Mouse (Mus musculus): Measurements from ENCODE around the gene Kdm4c.

DNA sequence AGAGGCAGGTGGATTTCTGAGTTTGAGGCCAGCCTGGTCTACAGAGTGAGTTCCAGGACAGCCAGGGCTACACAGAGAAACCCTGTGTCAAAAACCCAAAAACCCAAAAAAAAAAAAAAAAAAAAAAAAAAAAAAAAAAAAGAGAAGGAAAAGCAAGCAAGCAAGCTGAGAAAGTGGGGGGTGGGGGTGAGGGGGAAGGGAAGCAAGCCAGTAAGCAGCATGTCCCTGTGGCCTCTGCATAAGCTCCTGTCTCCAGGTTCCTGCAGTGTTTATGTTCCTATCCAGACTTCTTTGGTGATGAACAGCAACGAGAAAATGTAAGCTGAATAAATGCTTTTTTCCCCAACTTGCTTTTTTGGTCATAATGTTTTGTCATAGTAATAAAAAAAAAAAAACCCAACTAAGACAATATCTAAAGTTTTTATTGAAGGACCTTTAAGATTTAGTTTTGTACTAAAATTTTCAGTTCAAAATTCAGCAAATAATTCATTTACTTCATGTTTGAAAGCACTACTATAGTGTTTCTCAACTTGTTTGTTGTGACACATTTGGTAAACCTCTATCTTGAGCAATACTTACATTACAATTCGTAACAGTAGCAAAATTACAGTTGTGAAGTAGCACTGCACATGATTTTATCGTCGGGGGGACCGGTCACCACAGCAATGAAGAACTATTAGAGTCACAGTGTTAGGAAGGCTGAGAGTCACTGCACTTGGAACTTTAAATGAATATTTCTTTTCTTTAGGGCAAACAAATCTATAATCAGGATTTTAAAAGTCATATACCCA is 63.2 kb downstream of the Kdm4c start:
- TF ChIP-seq CTCF (conservative IDR thresholded peaks at IDR 0.05; ENCODE audit: insufficient read depth, insufficient read length, low read depth, low read length) (no peak), POLR2A (IDR thresholded peaks at IDR 0.05; ENCODE audit: low read depth, low read length) (no peak)
